Mouse (Mus musculus) urinary bladder, postnatal 10 days (tissue): Measurements from ENCODE around the gene Utp4.

ENCODE experiments used
- DNase-seq: peaks from one replicate; pipeline ENCODE4 v3.0.0; 2022; ENCODE audit warnings: low spot score

Utp4 gene

GRCm38 (mm10) chr8:106937081-106937800 is 43.8 kb downstream of the Utp4 start:
- no peak for DNase-seq

GRCm38 (mm10) chr8:106941806-106942205 is 48.4 kb downstream of the Utp4 start:
- no peak for DNase-seq

GRCm38 (mm10) chr8:106943874-106944418 is 50.5 kb downstream of the Utp4 start:
- no peak for DNase-seq

- no peak for DNase-seq
Measured at GRCm38 (mm10) chr8:106944756-106945155, 51.3 kb downstream of the Utp4 start.

- DNase-seq = no peak
Measured at GRCm38 (mm10) chr8:106948678-106949243, 55.3 kb downstream of the Utp4 start.

- DNase-seq = no peak
Measured at GRCm38 (mm10) chr8:106951707-106952106, 58.3 kb downstream of the Utp4 start.

- DNase-seq = no peak
Measured at GRCm38 (mm10) chr8:106953571-106953970, 60.1 kb downstream of the Utp4 start.

- DNase-seq = no peak
Measured at GRCm38 (mm10) chr8:106957086-106957485, 63.6 kb downstream of the Utp4 start.

GRCm38 (mm10) chr8:106958212-106958611 is 64.8 kb downstream of the Utp4 start:
- DNase-seq = no peak

- DNase-seq = no peak
Measured at GRCm38 (mm10) chr8:106959626-106960025, 66.2 kb downstream of the Utp4 start.

- no peak for DNase-seq
Measured at GRCm38 (mm10) chr8:106962322-106962721, 68.9 kb downstream of the Utp4 start.

- no peak for DNase-seq
Measured at GRCm38 (mm10) chr8:106963365-106963764, 69.9 kb downstream of the Utp4 start.

GRCm38 (mm10) chr8:106964573-106964972 is 71.1 kb downstream of the Utp4 start:
- DNase-seq = no peak

- DNase-seq = no peak
Measured at GRCm38 (mm10) chr8:106969964-106970363, 76.5 kb downstream of the Utp4 start.

GRCm38 (mm10) chr8:106971916-106972315 is 78.5 kb downstream of the Utp4 start:
- DNase-seq = no peak
